Mouse (Mus musculus) forebrain, postnatal 0 days (tissue): Measurements from ENCODE around the gene Crlf1. TPM values are rescaled to one million over a fixed set of nuclear protein-coding genes. Genes with fewer than 3 reads are reported as not detected.

Experiments
- ATAC-seq: fragments of 200-750 bp; cut with Nextera tagmentation; 2 replicates; pipeline ENCODE4 v1.8.0; 2017; ENCODE audit warnings: mild to moderate bottlenecking, moderate library complexity
- DNase-seq: peaks from one replicate; pipeline ENCODE4 v3.0.0-alpha.2; 2015
- H3K27ac ChIP-seq: fragments of 300-500 bp; sonication (generic); 2 replicates; pipeline ENCODE4 v1.5.1; 2014; ENCODE audit warnings: low read depth, mild to moderate bottlenecking, antibody characterized with exemption, low read length, moderate library complexity, mixed read lengths
- H3K27me3 ChIP-seq: fragments of 300-500 bp; sonication (generic); 2 replicates; pipeline ENCODE4 v1.6.1; 2014; ENCODE audit warnings: mild to moderate bottlenecking, low read length, mixed read lengths; ENCODE audit not compliant: insufficient read depth
- H3K36me3 ChIP-seq: fragments of 300-500 bp; sonication (generic); 2 replicates; pipeline ENCODE4 v1.6.1; 2014; ENCODE audit warnings: mild to moderate bottlenecking, moderate library complexity; ENCODE audit not compliant: insufficient read depth
- H3K4me1 ChIP-seq: fragments of 300-500 bp; sonication (generic); 2 replicates; pipeline ENCODE4 v1.6.1; 2014; ENCODE audit warnings: antibody characterized with exemption; ENCODE audit not compliant: insufficient read depth
- H3K4me2 ChIP-seq: fragments of 300-500 bp; sonication (generic); 2 replicates; pipeline ENCODE4 v1.6.1; 2014; ENCODE audit warnings: low read depth, mild to moderate bottlenecking, moderate library complexity
- H3K4me3 ChIP-seq: fragments of 300-500 bp; sonication (generic); 2 replicates; pipeline ENCODE4 v1.5.1; 2014; ENCODE audit warnings: low read depth, low read length, mixed read lengths
- H3K9ac ChIP-seq: fragments of 300-500 bp; sonication (generic); 2 replicates; pipeline ENCODE4 v1.6.1; 2014; ENCODE audit warnings: mild to moderate bottlenecking
- H3K9me3 ChIP-seq: fragments of 300-500 bp; sonication (generic); 2 replicates; pipeline ENCODE4 v1.6.1; 2016; ENCODE audit warnings: low read length
- CTCF ChIP-seq: sonication (generic); IDR thresholded peaks from 2 replicates; pipeline ENCODE4 v1.5.1; 2016; ENCODE audit warnings: antibody characterized with exemption, control low read depth, low read depth
- WGBS: fragments of 180-500 bp; shearing (Covaris S2); extraction: QIAGEN DNeasy Blood & Tissue Kit; methylation state at CpG from one replicate; pipeline ENCODE4 v1.1.7; 2014; 5-methylcytosine and 5-hydroxymethylcytosine counted together
- polyA plus RNA-seq: library from polyadenylated mRNA; unstranded; fragments of >200 nt; fragmentation: Nextera tagmentation; extraction: Ambion mirVana; gene quantifications from 2 replicates; pipeline ENCODE4 v1.2.1, GENCODE M21; 2015
- total RNA-seq: library from RNA; depleted of rRNA; stranded (reverse); fragments of >200 nt; gene quantifications from 2 replicates; pipeline ENCODE4 v1.2.3, GENCODE M21; 2014

Gene Crlf1
- total and polyA plus RNA-seq, 2 experiments from 2014 or later: 6.5 to 24.6 TPM

DNA sequence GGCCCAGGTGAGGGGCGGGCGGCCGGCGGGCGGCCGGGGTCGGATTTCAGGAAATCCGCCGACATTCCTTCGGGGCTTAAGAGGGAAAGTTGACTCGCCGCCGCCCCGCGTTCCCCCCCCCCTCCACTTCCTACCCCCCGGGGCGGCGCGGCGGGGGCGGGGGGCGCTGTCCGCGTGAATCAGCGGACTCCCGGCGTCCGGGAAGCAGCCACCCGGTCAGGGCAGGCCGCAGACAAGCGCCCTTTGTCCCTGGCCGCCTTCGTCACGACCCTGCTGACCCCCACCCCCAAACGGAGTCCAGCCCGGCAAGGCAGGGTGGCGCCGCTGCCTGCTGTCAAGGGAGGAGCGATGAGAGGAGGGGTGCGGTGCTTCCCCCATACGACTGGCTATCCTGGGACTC lies 3.4 kb upstream of the Crlf1 start:
- Histone ChIP-seq H3K4me2 (peak overlapping the region; percentile 9; the same call in 1 of the 2 replicates), H3K9ac (no peak overlapping the region), H3K36me3 (0 out of 2 replicates have a peak, but pooled peaks cover 7% of the 10 kb centered on the region), H3K4me3 (0 out of 2 replicates have a peak overlapping the region, but pooled peaks have one; percentile 4), H3K27me3 (peaks cover 65% of the 10 kb centered on the region), H3K4me1 (peaks cover 7% of the 10 kb centered on the region), H3K9me3 (no peaks in the 10 kb centered on the region), H3K27ac (no peak overlapping the region)
- ATAC-seq (no peak), DNase-seq (no peak)
- under 1% methylated on average over 40 of the region's 41 CpGs for WGBS
- no peak for TF ChIP-seq CTCF

DNA sequence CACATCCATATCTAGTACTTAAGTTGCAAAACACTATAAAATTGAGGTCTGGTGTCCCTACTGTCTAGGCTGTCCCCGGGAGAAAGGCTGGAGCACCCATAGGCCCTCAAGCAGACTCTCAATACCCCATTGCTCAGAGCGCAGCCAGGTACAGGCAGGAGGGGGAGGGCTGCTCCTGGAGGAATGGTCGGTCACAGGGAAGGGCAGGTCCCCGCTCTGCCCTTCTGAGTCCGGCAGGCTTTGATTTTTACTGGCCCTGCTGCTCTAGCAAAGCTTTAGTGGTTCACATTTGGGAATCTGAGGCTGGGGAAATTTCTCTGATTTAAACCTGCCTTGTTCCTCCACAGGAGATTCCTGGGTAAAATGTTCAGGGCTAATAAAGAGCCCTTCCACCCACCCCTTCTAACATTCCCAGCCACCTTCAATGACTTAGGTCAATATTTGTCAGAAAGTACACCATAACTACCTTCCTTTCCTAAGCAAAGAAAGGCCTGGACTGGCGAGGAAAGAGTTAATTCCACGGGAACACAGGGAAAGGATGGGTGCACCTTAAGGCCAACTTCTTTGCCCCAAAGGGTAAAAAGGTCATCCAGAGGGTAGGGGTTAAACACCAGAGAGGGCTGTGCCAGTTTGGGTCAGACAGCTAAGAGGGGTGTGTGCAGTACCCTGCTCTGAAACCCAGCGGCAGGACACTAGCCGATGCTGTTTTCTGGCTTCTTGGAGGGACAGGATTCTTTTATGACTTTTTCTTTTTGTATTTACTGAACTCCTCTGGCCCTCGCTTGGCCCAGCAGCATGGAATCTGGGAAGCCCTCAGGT lies 2.7 kb upstream of the Crlf1 start:
- Histone ChIP-seq H3K27ac (no peak overlapping the region), H3K4me1 (peaks cover 7% of the 10 kb centered on the region), H3K9me3 (no peaks in the 10 kb centered on the region), H3K27me3 (peaks cover 71% of the 10 kb centered on the region), H3K4me3 (no peak overlapping the region), H3K9ac (no peak overlapping the region), H3K4me2 (no peak overlapping the region), H3K36me3 (0 out of 2 replicates have a peak, but pooled peaks cover 3% of the 10 kb centered on the region)
- DNase-seq (no peak), ATAC-seq (no peak)
- no peak for TF ChIP-seq CTCF
- WGBS: 9% methylated on average over 10 of the region's 10 CpGs

DNA sequence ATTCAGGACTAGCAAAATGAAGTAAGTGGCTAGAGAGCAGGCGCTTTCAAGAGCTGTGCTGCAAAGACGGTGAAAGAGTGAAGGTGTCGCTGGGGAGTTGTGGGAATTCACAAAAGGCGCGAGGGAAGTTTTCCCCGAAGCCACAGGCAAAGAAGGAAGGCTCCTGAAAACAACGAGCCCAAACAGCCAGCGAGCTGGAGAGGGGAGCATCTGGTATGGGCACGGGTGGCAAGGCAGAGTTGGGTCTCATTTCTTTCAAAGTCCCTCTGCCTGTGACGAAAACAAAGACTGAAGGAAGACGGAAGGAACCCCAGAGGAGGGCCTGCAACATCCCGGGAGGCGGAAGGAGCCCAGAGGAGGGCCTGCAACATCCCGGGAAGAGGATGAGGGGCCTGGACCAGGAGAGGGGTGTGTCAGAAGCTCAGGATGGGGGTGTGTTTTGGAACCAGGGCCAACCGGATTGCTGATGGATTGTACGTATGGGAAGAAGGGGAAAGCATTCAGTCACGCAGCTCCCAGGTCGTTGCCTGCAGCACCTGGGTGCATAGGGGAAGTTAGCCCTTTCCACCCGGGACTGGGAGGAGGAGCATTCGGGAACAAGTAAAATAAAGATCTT lies 2.0 kb upstream of the Crlf1 start:
- DNase-seq (no peak), ATAC-seq (no peak)
- H3K9me3 ChIP-seq: no peaks in the 10 kb centered on the region
- TF ChIP-seq CTCF: no peak
- H3K27me3 ChIP-seq: peaks cover 78% of the 10 kb centered on the region
- H3K36me3 ChIP-seq: no peaks in the 10 kb centered on the region
- WGBS: 2% methylated on average over 20 of the region's 20 CpGs
- H3K4me1 ChIP-seq: peaks cover 7% of the 10 kb centered on the region
- no peak overlapping the region for H3K4me3 ChIP-seq
- H3K4me2 ChIP-seq: no peak overlapping the region
- H3K27ac ChIP-seq: no peak overlapping the region
- H3K9ac ChIP-seq: no peak overlapping the region

DNA sequence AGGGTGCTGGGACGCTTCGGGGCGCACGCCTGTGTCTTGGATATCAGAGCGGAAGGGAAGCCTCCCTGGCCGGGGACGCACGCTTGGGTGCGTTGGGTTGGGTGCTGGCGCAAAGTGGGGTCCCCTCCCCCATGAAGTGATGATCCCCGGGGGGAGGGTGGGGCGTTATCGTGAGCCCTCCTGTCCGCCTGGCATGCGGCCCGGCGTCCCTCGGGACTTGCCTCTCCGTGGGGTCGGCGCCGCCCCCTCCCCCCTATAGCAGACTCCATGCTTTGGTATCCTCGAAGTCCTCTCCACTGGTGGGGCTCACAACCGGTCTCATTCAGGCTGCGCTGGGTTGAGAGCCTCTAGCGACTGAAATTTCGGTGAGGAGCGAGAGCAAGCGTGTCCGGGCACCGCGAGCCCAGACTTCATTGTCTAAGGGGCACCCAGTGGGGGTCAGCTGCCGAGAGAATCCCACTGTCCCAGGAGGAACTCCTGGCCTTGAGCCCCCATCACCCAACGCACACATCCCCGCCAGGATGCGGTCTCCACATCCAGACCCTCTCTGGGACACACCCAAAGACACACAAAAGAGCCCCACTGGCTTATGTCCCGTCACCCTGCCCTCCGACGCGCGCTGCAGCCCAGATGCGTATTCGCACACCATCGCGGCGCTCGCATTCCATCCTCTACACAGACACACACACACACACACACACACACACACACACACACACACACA lies 896 bp downstream of the Crlf1 start:
- Histone ChIP-seq H3K9me3 (no peaks in the 10 kb centered on the region), H3K4me3 (peak overlapping the region; percentile 47), H3K27me3 (peaks cover 91% of the 10 kb centered on the region), H3K27ac (no peak overlapping the region), H3K36me3 (no peaks in the 10 kb centered on the region), H3K4me2 (peak overlapping the region; percentile 62), H3K9ac (peak overlapping the region; percentile 58), H3K4me1 (peaks cover 7% of the 10 kb centered on the region)
- 1% methylated on average over 43 of the region's 47 CpGs for WGBS
- ATAC-seq: peak; percentile 32; the same call in 1 of the 2 replicates
- DNase-seq: no peak
- TF ChIP-seq CTCF: no peak

DNA sequence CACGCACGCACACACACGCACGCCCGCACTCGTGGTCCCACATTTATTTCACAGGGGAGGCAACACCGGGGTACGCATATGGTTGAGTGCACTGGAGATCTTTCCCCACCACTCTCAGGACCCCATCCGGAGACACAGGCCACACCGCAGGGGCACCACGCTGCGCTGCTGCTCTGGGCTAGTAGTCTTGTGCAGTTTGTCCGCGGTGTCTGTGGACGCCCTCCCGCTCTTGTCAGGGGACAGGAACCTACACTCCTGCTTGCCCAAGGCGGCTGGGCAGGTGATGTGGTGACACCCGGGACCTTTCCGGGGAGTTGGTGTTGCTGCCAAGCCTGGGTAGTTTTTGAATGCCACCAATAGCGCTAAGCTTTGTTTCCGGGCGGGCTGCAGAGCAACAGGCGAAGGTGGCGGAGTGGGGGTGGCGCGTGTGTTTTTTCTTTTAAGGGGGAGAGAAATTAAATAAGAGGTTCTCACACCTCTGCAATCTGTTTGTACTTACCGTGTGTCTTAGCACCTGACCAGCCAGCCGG lies 1.5 kb downstream of the Crlf1 start:
- ATAC-seq (0 out of 2 replicates have a peak, but pooled peaks have one; percentile 1), DNase-seq (no peak)
- H3K27ac ChIP-seq: no peak overlapping the region
- peak overlapping the region; percentile 62 for H3K4me2 ChIP-seq
- no peak for TF ChIP-seq CTCF
- 5% methylated on average over 28 of the region's 28 CpGs for WGBS
- H3K9me3 ChIP-seq: no peaks in the 10 kb centered on the region
- no peaks in the 10 kb centered on the region for H3K36me3 ChIP-seq
- H3K4me3 ChIP-seq: peak overlapping the region; percentile 47
- H3K9ac ChIP-seq: peak overlapping the region; percentile 58; the same call in 1 of the 2 replicates
- peaks cover 7% of the 10 kb centered on the region for H3K4me1 ChIP-seq
- H3K27me3 ChIP-seq: peaks cover 87% of the 10 kb centered on the region

DNA sequence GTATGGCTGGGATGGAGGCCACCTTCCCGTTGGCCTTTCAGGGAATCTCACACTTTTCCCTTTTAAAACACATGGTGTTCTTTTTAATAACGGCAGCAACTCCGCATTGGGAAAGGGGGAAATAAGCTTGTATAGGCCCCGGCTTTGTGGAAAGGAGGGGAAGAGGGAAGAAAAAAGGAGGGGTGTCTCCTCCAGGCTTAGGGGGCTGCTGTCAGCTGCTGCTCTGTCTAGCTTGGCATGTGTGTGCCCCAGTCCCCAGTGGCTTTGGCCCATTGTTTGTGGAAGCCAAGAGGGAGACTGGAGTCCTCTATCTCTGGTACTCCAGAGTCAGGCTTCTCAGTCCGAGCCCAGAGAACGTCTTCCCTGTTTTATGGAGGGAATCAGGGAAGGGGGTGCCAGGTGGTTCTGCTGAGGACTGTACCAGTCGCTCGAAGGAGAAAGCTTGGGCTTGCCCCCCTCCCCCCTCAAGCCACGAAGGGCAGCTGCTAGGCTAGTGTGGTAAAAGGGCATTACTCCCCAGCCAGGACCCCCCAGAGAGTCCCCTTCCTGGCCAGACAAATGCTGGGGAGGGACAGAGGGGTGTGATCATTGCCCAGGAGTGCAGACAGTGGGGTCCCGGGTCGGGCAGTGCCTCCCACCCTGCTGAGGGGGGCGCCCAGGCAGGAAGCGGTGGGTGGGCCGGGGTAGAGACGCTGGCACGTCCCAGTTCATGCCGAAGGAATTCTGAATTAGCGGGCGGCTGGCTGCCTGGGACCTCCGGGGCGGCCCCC lies 2.2 kb downstream of the Crlf1 start:
- no peak for DNase-seq
- Histone ChIP-seq H3K9ac (no peak overlapping the region), H3K27me3 (peaks cover 81% of the 10 kb centered on the region), H3K36me3 (no peaks in the 10 kb centered on the region), H3K4me3 (peak overlapping the region; percentile 47), H3K9me3 (no peaks in the 10 kb centered on the region), H3K27ac (no peak overlapping the region), H3K4me2 (peak overlapping the region; percentile 62), H3K4me1 (peaks cover 7% of the 10 kb centered on the region)
- TF ChIP-seq CTCF: no peak
- 2% methylated on average over 18 of the region's 21 CpGs for WGBS
- ATAC-seq: peak; percentile 18
